Mouse (Mus musculus) hindbrain, embryonic 13.5 days (tissue): ENCODE results near the gene Miga2. TPM values are rescaled to one million over a fixed set of nuclear protein-coding genes. Genes with fewer than 3 reads are reported as not detected.

Source experiments
- ATAC-seq: fragments of 200-750 bp; cut with Nextera tagmentation; 2 replicates; pipeline ENCODE4 v1.8.0; 2017; ENCODE audit warnings: moderate TSS enrichment; ENCODE audit not compliant: low FRiP score
- H3K27ac ChIP-seq: fragments of 300-500 bp; sonication (generic); 2 replicates; pipeline ENCODE4 v1.5.1; 2015; ENCODE audit warnings: inconsistent platforms, mild to moderate bottlenecking, moderate library complexity
- H3K27me3 ChIP-seq: fragments of 300-500 bp; sonication (generic); 2 replicates; pipeline ENCODE4 v1.6.1; 2015; ENCODE audit warnings: mild to moderate bottlenecking, inconsistent platforms
- H3K36me3 ChIP-seq: fragments of 300-500 bp; sonication (generic); 2 replicates; pipeline ENCODE4 v1.6.1; 2015; ENCODE audit warnings: mild to moderate bottlenecking, inconsistent platforms
- H3K4me1 ChIP-seq: fragments of 300-500 bp; sonication (generic); replicated peaks from 2 replicates; pipeline ENCODE4 v1.6.1; 2015; ENCODE audit warnings: inconsistent platforms
- H3K4me2 ChIP-seq: fragments of 300-500 bp; sonication (generic); 2 replicates; pipeline ENCODE4 v1.6.1; 2015; ENCODE audit warnings: inconsistent platforms, mild to moderate bottlenecking, moderate library complexity
- H3K4me3 ChIP-seq: fragments of 300-500 bp; sonication (generic); 2 replicates; pipeline ENCODE4 v1.5.1; 2015; ENCODE audit warnings: mild to moderate bottlenecking, inconsistent platforms
- H3K9ac ChIP-seq: fragments of 300-500 bp; sonication (generic); 2 replicates; pipeline ENCODE4 v1.6.1; 2015; ENCODE audit warnings: mild to moderate bottlenecking, inconsistent platforms
- H3K9me3 ChIP-seq: fragments of 300-500 bp; sonication (generic); 2 replicates; pipeline ENCODE4 v1.6.1; 2016; ENCODE audit warnings: inconsistent platforms
- WGBS: fragments of 180-500 bp; shearing (Covaris S2); methylation state at CpG from one replicate; pipeline ENCODE4 v1.1.7; 2015; 5-methylcytosine and 5-hydroxymethylcytosine counted together
- polyA plus RNA-seq: library from polyadenylated mRNA; unstranded; fragments of >200 nt; fragmentation: Nextera tagmentation; extraction: Ambion mirVana; gene quantifications from 2 replicates; pipeline ENCODE4 v1.2.1, GENCODE M21; 2015

Miga2 gene
- polyA plus RNA-seq, 1 experiment from 2014 or later, result 27.0 TPM

DNA sequence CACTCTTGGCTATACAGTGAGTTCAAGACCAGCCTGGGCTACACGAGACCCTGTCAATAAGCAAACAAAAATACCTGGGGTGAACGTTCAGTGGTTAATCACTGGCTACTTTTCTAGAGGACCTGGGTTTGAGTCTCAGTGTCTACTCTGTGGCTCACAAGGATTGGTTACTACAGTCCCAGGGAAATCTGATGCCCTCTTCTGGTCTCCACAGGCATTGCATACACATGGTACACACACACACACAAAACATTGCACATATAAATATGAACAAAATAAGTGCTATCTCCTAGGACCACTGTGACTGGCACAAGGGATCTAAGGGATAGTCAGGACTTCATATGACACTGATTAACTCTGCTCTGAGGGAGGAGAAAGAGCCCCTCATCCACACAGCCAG, 25.0 kb downstream of the Miga2 start:
- no peaks in the 10 kb centered on the region for H3K9me3 ChIP-seq
- WGBS, result 89% methylated on average over 2 of the region's 2 CpGs
- H3K27me3 ChIP-seq, result no peaks in the 10 kb centered on the region
- no peak overlapping the region for H3K4me3 ChIP-seq
- H3K4me2 ChIP-seq, result no peak overlapping the region
- no peak for ATAC-seq
- H3K27ac ChIP-seq, result no peak overlapping the region
- peaks cover 21% of the 10 kb centered on the region for H3K36me3 ChIP-seq
- no peak overlapping the region for H3K9ac ChIP-seq
- H3K4me1 ChIP-seq, result peaks cover 24% of the 10 kb centered on the region

GRCm38 (mm10) chr2:30392114-30392576, 28.1 kb downstream of the Miga2 start, which contains the start of gene Dolpp1:
Gene Dolpp1 (plus strand): TSS chr2:30392254.
- peak within 1 kb of the TSS; percentile 93 for H3K9ac ChIP-seq
- WGBS, result under 1% methylated on average over 40 of the region's 40 CpGs
- H3K4me1 ChIP-seq, result peaks cover 29% of the 10 kb centered on the region
- H3K27me3 ChIP-seq, result no peaks in the 10 kb centered on the region
- peak within 1 kb of the TSS; percentile 99 for H3K4me2 ChIP-seq
- peak; percentile 99 for ATAC-seq
- no peaks in the 10 kb centered on the region for H3K9me3 ChIP-seq
- peaks cover 22% of the 10 kb centered on the region for H3K36me3 ChIP-seq
- H3K4me3 ChIP-seq, result peak within 1 kb of the TSS; percentile 82
- peak within 1 kb of the TSS; percentile 96 for H3K27ac ChIP-seq

GRCm38 (mm10) chr2:30392577-30393369, 28.7 kb downstream of the Miga2 start:
- no peaks in the 10 kb centered on the region for H3K9me3 ChIP-seq
- H3K4me3 ChIP-seq, result peak overlapping the region; percentile 82
- WGBS, result 1% methylated on average over 54 of the region's 54 CpGs
- H3K4me2 ChIP-seq, result peak overlapping the region; percentile 99
- H3K9ac ChIP-seq, result peak overlapping the region; percentile 93
- peaks cover 29% of the 10 kb centered on the region for H3K4me1 ChIP-seq
- ATAC-seq, result peak; percentile 87
- no peaks in the 10 kb centered on the region for H3K27me3 ChIP-seq
- peaks cover 29% of the 10 kb centered on the region for H3K36me3 ChIP-seq
- peak overlapping the region; percentile 96 for H3K27ac ChIP-seq

GRCm38 (mm10) chr2:30393370-30393656, 29.3 kb downstream of the Miga2 start:
- H3K36me3 ChIP-seq, result peaks cover 34% of the 10 kb centered on the region
- peak overlapping the region; percentile 99 for H3K4me2 ChIP-seq
- peak overlapping the region; percentile 96 for H3K27ac ChIP-seq
- WGBS, result 83% methylated on average over 1 of the region's 1 CpGs
- no peaks in the 10 kb centered on the region for H3K9me3 ChIP-seq
- no peaks in the 10 kb centered on the region for H3K27me3 ChIP-seq
- peaks cover 34% of the 10 kb centered on the region for H3K4me1 ChIP-seq
- H3K9ac ChIP-seq, result peak overlapping the region; percentile 93
- no peak for ATAC-seq
- peak overlapping the region; percentile 82 for H3K4me3 ChIP-seq

DNA sequence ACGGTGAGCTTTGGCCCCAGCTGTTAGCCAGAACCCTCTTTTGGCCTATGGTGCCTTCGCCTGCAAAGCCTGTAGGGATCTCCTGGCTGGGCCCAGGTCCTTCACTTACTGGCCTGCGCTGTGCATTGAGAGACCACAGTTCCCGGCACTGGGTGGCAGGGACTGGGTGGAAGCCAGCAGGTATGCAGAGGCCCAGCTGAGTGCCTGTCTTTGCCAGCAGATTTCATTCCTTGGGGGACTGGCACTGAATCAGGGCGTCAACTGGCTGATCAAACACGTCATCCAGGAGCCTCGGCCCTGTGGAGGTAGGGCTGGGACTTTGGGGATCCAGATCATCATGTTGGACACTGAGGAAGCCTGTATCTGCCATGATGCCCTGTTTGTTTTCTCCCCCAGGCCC, 31.7 kb downstream of the Miga2 start:
- Histone ChIP-seq H3K9me3 (no peaks in the 10 kb centered on the region), H3K4me2 (no peak overlapping the region), H3K4me1 (peaks cover 58% of the 10 kb centered on the region), H3K9ac (no peak overlapping the region), H3K27me3 (no peaks in the 10 kb centered on the region), H3K36me3 (peaks cover 56% of the 10 kb centered on the region), H3K4me3 (no peak overlapping the region), H3K27ac (no peak overlapping the region)
- 94% methylated on average over 7 of the region's 7 CpGs for WGBS
- ATAC-seq, result no peak

- no peak for ATAC-seq
- Histone ChIP-seq H3K4me2 (no peak overlapping the region), H3K9me3 (no peaks in the 10 kb centered on the region), H3K9ac (no peak overlapping the region), H3K4me1 (peaks cover 53% of the 10 kb centered on the region), H3K27me3 (no peaks in the 10 kb centered on the region), H3K27ac (no peak overlapping the region), H3K4me3 (no peak overlapping the region), H3K36me3 (peaks cover 61% of the 10 kb centered on the region)
- WGBS, result 89% methylated on average over 7 of the region's 7 CpGs
These were observed 32.2 kb downstream of the Miga2 start for GRCm38 (mm10) chr2:30396246-30396645.

DNA sequence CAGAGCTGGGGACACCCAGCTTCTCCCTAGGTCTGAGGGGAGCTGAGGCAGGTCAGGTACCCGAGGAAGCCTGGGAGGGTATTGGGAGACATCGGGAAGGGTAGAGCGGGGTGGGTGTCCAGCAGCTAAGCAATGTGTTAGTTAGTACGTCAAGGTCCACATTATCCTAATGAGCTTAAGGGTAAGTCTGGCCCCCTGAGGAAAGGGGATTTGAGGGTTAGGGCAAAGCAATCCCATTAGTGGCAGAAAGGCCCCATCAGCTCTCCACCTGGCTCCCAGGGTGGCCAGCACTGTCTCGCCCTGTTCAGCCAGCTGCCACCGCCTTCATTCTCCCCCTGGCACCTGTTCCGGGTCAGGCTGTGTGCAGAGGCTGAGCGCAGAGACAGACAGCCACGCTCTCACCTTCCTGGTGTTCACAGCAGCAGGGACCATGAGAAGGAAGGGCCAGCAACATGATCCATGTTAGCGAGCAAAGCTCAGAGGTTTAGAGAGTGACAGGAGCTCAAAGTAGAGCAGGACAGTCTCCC, 34.0 kb downstream of the Miga2 start:
- H3K4me3 ChIP-seq, result no peak overlapping the region
- H3K9me3 ChIP-seq, result no peaks in the 10 kb centered on the region
- no peak overlapping the region for H3K4me2 ChIP-seq
- 72% methylated on average over 10 of the region's 10 CpGs for WGBS
- peaks cover 79% of the 10 kb centered on the region for H3K36me3 ChIP-seq
- ATAC-seq, result no peak
- peaks cover 46% of the 10 kb centered on the region for H3K4me1 ChIP-seq
- no peaks in the 10 kb centered on the region for H3K27me3 ChIP-seq
- no peak overlapping the region for H3K27ac ChIP-seq
- peak overlapping the region; percentile 35; the same call in 1 of the 2 replicates for H3K9ac ChIP-seq

- 20% methylated on average over 20 of the region's 20 CpGs for WGBS
- no peak overlapping the region for H3K4me3 ChIP-seq
- H3K27me3 ChIP-seq, result no peaks in the 10 kb centered on the region
- H3K9ac ChIP-seq, result peak overlapping the region; percentile 52; the same call in 1 of the 2 replicates
- peaks cover 93% of the 10 kb centered on the region for H3K36me3 ChIP-seq
- ATAC-seq, result peak; percentile 54; the same call in 1 of the 2 replicates
- H3K9me3 ChIP-seq, result no peaks in the 10 kb centered on the region
- peak overlapping the region; percentile 83 for H3K27ac ChIP-seq
- H3K4me2 ChIP-seq, result no peak overlapping the region
- H3K4me1 ChIP-seq, result peaks cover 32% of the 10 kb centered on the region
These were observed 35.4 kb downstream of the Miga2 start for GRCm38 (mm10) chr2:30399191-30400171.

GRCm38 (mm10) chr2:30401581-30401980, 37.5 kb downstream of the Miga2 start:
- H3K9ac ChIP-seq, result peak overlapping the region; percentile 39; the same call in 1 of the 2 replicates
- H3K9me3 ChIP-seq, result no peaks in the 10 kb centered on the region
- H3K4me3 ChIP-seq, result no peak overlapping the region
- H3K27me3 ChIP-seq, result no peaks in the 10 kb centered on the region
- no peak overlapping the region for H3K27ac ChIP-seq
- H3K4me2 ChIP-seq, result no peak overlapping the region
- no peak for ATAC-seq
- H3K36me3 ChIP-seq, result peaks cover 98% of the 10 kb centered on the region
- H3K4me1 ChIP-seq, result peaks cover 32% of the 10 kb centered on the region
- 100% methylated on average over 1 of the region's 1 CpGs for WGBS

DNA sequence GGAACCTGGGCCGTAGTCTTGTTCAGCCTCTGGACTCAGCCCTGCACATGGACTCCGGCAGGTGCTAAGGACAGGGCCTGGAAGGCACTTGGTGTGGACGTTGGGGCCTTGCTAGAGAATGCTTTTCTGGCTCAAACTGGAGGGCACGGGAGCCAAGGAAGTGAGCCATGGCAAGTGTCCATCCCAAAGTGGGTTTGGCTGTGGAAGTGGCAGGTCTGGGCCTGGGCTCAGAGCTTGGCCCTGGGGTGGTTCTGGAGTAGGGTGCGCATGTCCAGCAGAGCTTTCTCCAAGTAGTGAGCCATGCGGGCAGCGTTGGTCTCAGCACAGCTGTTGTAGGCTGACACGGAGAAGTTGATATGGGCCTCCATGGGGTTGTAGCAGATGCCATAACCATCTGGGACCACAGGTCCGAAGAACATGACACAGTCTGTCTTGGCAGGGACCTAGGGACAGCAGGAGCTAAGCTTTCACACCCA, 38.4 kb downstream of the Miga2 start:
- Histone ChIP-seq H3K4me1 (peaks cover 32% of the 10 kb centered on the region), H3K27me3 (no peaks in the 10 kb centered on the region), H3K4me3 (no peak overlapping the region), H3K36me3 (peaks cover 98% of the 10 kb centered on the region), H3K9ac (no peak overlapping the region), H3K27ac (no peak overlapping the region), H3K9me3 (no peaks in the 10 kb centered on the region), H3K4me2 (no peak overlapping the region)
- 91% methylated on average over 9 of the region's 9 CpGs for WGBS
- ATAC-seq, result no peak

- Histone ChIP-seq H3K9ac (no peak overlapping the region), H3K27me3 (no peaks in the 10 kb centered on the region), H3K4me3 (no peak overlapping the region), H3K27ac (no peak overlapping the region), H3K36me3 (peaks cover 98% of the 10 kb centered on the region), H3K4me1 (peaks cover 31% of the 10 kb centered on the region), H3K9me3 (no peaks in the 10 kb centered on the region), H3K4me2 (no peak overlapping the region)
- ATAC-seq, result no peak
- 80% methylated on average over 2 of the region's 2 CpGs for WGBS
These were observed 38.8 kb downstream of the Miga2 start for GRCm38 (mm10) chr2:30402843-30403242.

GRCm38 (mm10) chr2:30403870-30404269, 39.8 kb downstream of the Miga2 start:
- ATAC-seq, result no peak
- H3K36me3 ChIP-seq, result peaks cover 98% of the 10 kb centered on the region
- no peak overlapping the region for H3K9ac ChIP-seq
- H3K4me2 ChIP-seq, result no peak overlapping the region
- H3K27ac ChIP-seq, result no peak overlapping the region
- H3K9me3 ChIP-seq, result no peaks in the 10 kb centered on the region
- no peaks in the 10 kb centered on the region for H3K27me3 ChIP-seq
- H3K4me3 ChIP-seq, result no peak overlapping the region
- 82% methylated on average over 1 of the region's 1 CpGs for WGBS
- H3K4me1 ChIP-seq, result peaks cover 21% of the 10 kb centered on the region
